Mouse (Mus musculus): ENCODE data around the gene Siglec1.
A peak's percentile ranks its signal among the peaks of the same experiment; 100 is the strongest.
"Not testable (repeated sequence)": the region's sequence is repeated elsewhere in the genome, so short reads cannot be mapped to it uniquely, and the experiment has no call there.

The Siglec1 gene

DNA sequence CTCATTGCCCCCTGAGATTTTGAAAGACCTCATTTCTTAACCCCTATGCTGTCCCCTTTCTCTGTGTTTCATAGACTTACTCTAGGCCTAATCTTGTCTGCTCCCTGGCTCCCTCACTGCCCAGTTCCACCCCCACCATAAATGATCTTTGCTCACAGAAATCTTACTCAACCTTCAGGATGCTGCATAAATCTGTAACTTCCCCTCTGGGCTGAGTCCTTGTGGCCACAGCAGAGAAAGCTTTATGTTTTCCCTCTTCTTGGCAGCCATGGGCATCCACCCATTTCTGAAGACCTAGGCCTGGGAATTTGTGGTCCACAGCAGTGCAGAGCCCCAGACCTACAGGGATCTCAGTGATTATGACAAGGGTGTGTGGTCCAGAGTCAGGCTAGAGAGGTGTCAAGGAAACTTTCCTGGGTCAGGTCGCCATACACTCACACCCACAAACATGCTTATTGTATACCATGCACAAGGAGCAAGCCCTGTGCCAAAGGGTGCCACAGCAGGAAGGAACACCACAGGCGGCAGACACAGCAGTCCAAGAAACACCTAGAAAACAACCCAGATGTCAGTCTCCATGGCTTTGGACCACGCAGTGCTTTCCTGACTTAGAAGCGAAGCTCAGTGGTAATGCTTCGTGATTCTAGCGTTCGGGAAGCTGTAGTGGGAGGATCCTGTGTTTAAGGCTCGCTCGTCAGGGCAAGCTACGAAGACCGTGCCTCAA lies at the start of gene Siglec1:
TSS of gene Siglec1 (minus strand) at position 99 of the 724 bp plus-strand sequence.
- DNase-seq (ENCODE audit: low spot score), result no peak

DNA sequence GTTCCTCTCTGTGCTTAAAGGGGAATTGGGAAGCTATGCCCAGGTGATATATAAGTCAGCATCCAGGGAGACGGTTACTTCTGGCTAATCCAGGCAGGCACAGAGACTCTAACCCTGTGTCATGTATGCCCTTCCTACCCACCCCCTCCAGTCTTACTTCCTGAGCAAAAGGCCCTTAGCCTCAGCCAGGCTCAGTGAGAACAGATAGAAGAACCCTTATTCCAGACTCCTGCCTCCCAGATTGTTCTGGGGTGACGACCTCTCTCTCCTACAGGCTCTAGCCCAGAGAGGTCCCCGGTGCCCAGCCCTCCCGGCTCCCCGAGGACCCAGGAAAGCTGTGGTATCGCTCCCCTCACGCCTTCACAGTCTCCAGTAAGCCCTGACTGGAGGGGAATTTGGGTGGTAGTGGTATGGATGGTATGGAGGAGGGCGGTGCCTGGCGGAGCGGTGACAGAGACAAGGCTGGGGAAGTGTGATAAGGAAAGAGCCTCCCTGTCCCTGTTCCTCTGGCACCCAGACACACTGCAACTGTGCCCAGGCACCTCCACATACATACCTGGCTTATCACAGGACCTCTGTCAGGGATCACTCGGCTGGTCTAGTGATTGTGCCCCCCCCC lies 49.1 kb upstream of the Siglec1 start:
- DNase-seq (ENCODE audit: low spot score), result no peak

DNA sequence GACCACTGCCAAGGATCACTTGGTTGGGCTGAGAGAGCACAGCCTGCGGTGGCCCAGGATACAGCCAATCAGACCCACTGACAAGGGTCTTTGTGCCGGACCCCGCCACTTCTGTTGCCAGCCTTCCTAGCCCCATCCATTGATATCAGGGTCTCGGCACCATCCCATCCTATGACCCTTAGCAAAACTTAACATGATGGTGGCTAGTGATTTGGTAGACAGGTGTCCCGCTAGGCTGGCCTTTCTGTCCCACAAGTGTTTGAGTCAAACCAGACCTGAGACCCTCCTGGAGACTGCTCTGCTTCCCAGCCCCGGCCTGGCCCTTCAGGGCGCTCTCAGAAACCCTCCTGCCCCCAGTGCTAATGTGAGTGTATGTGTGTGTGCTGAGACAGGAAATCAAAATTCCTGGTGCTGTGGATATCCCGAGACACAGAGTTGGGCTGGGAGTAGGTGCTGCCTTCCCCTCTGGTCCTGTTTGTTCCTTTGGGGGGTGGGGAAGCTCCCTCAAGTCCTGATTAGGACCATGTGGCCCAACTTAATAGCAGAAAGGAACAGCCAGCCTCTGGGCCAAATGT lies 48.3 kb upstream of the Siglec1 start:
- no peak for DNase-seq (ENCODE audit: low spot score)

DNA sequence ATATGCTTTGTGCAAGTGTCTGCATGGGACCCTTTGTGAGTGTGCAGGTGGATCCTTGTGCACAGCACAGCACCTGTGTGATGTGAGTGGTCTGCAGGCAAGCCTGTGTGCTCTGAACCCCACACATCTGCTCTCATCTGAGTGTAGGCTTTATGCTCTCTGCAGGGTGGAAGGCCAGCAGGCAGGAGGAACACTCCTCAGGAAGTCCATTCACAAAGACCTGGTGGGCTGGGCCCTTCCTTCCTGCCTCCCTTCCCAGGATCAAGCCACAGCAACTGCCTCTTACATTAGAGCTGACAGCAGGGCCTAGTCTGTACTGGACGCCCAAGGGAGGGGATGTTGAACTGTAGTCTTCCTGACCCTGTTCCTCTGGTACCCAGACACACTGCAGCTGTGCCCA lies 47.8 kb upstream of the Siglec1 start:
- DNase-seq (ENCODE audit: low spot score), result no peak

DNA sequence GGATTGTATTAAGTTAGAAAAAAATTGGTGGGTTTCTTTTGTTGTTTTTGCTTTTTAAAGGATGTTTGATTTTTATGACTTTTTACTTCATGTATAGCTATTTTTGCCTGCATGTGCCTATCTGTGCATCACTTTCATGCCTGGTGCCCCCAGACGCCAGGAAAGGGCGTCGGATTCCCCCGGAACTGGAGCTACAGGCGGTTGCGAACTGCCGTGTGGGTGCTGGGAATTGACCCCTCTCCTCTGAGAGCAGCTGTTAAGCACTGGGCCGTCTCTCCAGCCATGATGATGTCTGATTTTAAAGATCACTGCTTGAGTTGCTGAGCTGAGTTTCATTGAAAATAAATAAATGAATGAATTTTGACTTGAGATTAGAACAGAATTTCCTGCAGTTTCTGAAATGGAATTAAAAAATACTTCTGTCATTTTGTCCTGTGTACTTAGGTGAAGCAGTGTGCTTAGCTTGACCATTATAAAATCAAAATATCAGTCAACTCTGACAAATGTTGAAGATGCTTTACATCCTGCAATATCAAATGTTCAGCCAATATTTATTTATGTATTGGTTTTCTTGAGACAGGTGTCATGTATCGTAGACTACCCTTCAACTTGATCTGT lies 46.5 kb upstream of the Siglec1 start, which contains the start of gene Gm11037:
TSS of gene Gm11037 (plus strand) at position 568 of the 618 bp plus-strand sequence.
- DNase-seq (ENCODE audit: low spot score), result no peak

DNA sequence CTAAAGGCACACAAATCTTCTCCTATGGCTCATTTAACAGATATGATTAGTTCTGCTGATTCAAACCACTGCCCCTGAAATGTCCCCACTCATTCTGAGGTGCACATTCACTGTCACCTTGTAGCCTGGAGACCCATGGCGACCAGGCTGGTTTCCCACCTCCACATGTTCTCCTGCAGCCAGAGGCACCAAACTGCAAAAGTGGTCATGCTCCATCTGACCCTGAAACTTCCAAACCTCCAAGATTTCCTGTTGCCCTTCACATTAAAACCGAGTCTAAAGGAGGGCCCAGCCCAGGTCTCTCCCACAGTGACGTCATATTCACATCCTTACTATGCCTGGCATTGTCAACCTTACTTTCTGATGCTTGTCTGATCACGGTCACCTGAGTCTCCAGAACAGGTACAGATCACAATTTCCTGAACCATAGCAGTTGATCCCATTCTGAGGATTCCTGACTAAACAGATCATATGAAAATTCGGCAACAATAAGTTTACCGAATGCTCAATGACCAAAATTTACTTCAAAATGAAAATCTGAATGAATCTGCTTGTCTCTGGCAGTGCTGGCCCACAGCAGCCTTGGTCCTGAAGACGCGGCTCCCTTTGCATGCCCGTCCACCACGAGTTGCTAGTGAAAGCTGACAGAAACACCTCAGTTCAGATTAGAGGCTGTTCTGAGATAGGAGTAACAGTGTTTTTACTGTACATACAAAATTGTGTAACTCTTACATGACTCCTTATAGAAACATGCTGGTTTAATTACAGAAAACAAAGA lies 45.7 kb upstream of the Siglec1 start:
- DNase-seq (ENCODE audit: low spot score), result no peak

DNA sequence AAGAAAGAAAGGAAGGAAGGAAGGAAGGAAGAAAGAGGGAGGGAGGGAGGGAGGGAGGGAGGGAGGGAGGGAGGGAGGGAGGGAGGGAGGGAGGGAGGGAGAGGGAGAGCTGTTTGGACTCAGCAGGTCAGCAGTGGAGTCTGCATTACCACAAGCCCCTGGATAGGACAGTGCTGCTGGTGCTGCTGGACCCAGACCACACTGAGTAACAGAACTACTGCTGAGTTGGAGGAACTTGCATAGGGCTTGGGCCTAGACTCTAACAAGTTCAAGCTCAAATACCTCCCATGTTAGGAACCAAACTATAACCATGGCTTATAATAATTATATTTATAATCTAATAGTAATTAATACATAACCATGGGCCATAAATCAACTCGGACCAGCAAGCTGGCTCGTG lies 44.3 kb upstream of the Siglec1 start:
- DNase-seq (ENCODE audit: low spot score), result no peak

DNA sequence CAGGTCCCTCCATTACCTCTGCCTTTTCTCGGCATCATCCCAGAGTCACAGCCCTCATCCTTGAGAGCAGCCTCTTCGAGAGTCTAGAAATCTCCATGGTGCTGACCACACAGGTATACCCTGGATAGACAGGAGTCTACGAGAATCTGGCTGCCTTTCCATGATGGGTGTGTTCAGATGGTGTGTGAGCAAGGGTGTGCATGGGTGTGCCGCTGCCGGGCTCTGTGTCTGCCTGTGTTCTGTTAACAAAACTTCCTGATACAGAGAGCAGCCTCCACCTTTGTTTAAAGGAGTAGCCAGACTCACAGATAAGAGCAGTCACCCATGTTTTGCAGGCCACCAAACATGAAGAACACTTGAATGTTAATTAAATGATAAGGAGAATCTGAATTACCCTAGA lies 43.3 kb upstream of the Siglec1 start:
- DNase-seq (ENCODE audit: low spot score), result no peak

DNA sequence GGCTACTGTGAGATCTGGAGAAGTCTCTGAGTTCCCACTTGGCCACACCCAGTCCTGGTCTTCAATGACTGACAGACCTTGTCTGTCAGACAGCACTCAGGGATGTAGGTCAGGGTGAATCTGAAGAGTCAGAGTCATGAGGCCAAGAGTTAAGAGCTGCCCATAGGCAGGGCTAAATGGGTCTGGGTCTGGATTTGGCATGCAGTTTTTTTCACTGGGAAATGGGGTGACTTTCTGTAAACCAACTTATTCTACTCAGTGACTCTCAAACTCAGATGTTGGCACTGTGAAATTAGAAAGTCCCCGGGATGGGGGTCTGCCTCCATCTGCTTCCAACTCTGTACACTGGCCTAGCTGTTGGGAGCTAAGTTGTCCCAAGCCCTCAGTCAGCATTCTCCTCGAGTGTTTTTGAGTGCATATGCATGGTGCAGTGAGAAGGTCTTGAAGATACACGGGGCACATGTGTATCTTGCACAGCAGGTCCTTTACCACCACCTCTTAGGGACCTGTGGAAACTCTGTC lies 42.1 kb upstream of the Siglec1 start:
- DNase-seq (ENCODE audit: low spot score), result no peak

DNA sequence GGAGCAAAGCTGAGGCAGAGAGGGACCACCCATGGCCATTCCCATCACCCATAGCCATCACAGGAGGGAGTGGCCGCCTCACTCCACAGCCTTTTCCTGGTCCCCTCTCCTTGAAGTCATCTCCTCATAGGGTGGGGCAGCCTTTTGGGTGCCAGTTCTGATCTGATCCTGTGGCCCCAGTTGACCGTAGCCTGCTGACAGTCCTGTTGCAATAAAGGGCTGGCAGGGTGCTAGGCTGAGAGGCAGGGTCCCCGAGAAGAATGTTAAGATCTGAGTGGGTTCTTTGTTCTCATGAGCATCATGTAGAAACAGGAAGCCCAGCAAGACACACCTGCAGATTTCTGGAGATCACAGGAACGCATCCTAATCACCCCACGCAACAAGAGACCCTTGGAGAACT lies 41.6 kb upstream of the Siglec1 start:
- DNase-seq (ENCODE audit: low spot score), result no peak

DNA sequence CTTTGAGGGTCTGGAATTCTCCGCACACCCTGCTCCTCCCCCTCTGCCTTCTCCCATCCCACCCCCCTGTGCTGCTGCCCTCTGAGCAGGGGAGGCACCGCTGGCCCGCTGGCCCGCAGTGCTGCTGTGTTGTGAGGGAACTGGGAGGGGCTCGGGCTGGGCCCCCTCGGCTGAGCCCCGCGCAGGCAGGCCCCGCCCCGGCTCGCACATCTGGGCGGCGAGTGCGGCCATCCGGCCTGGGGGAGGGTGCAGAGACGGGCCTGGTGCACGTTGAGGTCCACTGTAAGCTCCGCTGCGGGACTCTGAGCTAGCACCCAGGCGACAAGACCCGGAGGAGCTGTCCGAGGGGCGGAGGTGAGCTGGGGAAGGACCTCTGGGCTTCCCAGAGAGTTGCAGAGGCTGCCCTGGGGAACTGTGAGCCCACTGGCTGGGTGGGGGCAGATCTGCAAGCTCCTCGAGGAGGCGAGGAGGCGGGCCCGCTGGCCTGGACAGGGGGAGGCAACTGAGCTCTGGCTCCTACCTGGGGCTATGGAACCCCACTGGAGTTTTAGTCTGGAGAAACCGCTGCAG lies 40.7 kb upstream of the Siglec1 start, which contains the start of gene Hspa12b:
TSS of gene Hspa12b (plus strand) at position 120 of the 570 bp plus-strand sequence.
- peak; percentile 80 for DNase-seq (ENCODE audit: low spot score)

DNA sequence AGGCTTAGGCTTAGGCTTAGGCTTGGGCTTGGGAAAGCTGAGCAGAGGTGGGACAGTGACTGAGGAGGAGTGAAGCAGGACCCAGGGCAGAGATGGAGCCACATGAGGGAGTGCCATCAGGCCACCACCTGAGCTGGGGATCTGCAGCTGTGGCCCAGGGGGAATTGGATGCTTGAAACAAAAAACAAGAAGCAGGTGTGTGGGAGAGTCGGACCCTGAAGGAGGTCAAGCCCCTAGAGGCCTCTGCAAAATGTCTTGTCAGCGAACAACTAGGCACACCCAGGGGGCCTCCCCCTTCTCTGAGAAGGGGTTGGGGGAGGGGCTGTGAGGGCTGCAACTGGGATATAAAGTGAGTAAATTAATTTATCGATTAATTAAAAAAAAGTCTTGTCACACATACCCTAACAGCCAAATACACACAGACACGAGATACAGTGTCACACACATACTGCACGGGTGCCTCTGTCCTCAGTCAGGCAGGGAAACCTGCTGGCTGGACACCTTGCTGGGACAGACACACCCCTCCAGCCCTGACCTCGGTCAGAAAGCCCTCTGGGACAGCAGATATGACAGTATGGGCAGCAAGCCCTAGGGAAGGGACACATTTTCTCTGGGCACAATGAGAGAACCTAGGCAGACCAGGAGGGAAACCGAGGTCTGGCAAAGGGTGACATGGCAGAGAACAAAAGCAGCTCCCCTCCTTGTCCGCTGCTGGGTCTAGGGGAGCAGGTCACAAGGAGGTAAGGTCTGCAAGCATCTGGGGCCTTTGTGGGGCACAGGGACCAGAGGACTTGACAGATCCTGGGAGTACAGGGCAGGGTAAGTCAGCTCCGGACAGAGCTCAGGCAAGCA lies 39.6 kb upstream of the Siglec1 start:
- DNase-seq (ENCODE audit: low spot score), result no peak

DNA sequence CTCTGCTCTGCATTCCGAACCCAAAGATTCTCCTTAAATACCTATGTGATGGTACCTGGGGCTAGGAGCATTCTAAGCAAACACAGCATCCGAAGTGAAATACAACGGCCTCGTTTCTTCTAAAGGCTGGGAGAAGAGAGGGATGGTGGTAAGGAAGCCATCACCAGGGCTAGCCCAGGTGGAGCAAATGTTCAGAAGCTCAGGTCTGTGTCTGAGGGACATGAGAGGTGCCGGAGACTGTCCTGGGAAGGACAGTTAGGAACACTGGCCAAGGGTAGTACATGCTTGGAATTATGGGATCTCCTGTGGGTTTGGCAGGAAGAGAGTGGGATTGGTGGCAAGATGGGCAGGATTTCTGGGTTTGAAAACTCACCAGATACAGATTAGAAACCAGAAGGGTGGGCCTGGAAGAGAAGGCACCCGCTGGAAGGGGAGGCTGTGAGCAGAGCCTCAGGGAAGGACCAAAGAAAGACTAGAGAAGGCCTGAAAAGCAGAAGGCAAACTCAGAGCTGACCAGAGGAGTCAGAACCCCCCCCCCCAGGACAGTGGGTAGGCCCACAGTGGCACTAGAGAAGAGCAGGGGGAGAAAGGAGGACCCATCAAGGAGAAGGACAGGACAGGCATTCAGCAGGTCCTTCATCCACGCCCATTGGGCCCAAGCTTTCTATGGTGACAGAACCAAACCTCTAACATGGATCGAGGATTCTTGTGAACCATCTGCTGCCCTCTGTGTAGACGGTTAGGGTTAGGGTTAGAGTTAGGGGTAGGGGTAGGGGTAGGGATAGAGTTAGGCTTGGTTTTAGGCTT lies 38.8 kb upstream of the Siglec1 start:
- no peak for DNase-seq (ENCODE audit: low spot score)

DNA sequence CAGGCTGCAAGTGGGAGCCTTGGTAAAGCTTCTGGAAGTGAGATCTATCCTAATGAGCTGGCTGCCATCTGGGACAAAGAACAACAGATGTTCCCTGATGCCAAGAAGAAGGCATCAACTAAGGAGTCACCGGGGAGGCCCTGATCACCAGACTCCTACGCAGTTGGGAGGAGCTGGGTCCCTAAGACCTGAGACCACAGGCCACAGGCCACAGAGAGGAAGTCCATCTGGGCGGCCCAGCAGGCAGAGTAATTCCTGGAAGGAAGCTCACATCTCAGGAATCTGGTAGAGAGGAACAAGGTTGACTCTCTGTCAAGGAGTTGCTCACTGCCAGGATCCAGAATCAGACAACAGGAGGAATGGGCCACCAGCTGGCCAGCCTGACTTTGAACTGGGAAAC lies 37.6 kb upstream of the Siglec1 start:
- DNase-seq (ENCODE audit: low spot score), result no peak

DNA sequence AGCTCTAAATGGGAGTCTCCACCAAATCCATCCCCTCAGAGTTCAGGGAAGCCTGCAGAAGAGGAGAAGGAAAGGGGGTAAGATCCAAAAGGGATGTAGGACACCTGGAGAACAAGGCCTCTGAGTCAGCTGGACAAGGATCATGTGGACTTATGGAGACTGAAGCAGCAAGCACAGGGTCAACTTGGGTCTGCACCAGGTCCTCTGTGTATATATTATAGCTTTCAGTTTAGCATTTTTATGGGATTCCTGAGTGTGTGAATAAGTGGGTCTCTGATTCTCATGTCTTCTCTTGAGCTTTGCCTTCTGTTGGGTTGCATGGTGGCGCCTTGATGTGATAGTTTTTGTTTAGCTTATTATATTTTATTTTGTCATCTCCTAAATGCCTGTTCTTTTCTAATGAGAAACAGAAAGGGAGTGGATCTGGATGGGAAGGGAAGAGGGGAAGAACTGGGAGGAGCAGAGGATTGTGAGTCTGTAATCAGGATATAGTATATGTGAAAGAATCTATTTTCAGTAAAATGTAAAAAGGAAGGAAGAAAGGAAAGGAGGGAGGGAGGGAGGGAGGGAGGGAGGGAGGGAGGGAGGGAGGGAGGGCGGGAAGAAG lies 32.5 kb upstream of the Siglec1 start:
- no peak for DNase-seq (ENCODE audit: low spot score)

DNA sequence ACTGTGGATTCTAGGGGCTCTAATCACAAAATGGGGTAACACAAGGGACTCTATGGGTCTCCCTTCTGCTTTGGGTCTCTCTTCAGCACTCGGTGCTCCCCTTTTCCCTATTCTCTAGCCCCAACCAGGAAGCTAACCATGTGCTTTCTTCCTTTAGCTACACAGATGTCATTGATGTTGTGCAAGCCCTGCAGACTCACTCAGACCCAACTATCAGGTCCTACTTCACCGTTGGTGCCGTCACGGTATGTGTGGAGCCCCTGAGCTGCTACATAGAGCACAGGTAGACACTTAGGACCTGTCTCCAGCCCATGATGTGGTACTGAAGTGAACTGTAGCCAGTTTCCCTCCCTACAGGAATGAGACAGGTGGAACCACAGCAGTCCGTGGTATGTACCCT lies 19.4 kb upstream of the Siglec1 start:
- no peak for DNase-seq (ENCODE audit: low spot score)

DNA sequence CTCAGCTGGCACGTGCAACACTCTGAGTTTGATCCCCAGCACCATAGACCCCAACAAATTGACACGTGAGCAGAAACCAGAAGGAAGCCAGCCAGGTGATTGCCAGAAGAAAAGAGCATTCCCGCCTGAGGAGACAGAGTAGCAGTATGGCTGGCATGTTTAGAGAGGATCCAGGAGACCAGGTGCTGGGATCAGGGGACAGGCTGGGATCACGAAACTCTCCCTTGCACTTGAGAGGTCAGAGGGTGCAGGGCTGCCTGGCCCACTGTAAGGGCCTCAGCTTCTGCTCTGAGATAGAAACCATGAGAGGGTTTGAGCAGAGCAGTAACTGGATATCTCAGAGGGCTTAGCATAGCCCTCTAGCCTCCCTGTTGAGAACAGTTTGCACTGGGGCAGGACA lies 18.5 kb upstream of the Siglec1 start:
- not testable (repeated sequence) for DNase-seq (ENCODE audit: low spot score)

DNA sequence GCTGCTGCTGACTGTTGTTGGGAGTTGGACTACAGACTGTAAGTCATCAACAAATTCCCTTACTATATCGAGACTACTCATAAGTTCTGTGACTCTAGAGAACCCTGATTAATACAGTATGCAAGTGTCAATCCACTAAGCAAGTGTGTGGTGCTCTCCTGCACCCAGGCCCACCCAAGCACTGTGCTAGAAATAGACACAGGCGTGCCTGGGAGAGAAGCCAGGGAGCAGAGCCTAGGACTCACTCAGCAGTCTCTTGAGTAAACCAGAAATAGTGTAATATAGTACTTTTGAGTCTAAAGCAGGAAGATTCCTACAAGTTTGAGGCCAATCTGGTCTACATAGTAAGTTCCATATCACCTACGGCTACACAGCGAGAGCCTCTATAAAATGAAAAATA lies 17.5 kb upstream of the Siglec1 start:
- DNase-seq (ENCODE audit: low spot score), result no peak

DNA sequence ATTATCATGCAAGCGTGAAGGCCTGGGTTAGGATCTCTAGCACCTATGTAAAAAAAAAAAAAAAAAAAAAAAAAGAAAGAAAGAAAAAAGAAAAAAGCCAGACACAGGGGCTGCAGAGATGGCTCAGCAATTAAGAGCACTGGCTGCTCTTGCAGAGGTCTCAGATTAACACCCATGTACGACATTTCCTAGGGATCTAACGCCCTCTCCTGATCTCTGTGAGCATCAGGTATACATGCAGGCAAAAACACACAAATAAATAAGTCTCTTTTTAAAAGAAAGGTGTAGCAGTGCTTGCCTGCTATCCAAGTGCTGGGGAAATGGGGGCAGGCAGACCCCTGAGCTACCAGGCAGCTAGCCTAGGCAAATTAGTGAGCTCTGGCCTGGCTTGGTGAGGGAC lies 15.0 kb upstream of the Siglec1 start:
- no peak for DNase-seq (ENCODE audit: low spot score)
